Mouse (Mus musculus) brain, embryonic 14.5 days (tissue): ENCODE measurements around the gene Tmem63c.
A peak's percentile ranks its signal among the peaks of the same experiment; 100 is the strongest.

Experiments
- CTCF ChIP-seq: fragments of 200-500 bp; IDR thresholded peaks from 2 replicates; pipeline ENCODE4 v1.5.1; 2012; ENCODE audit warnings: inconsistent platforms, mild to moderate bottlenecking, moderate library complexity, borderline replicate concordance; ENCODE audit not compliant: insufficient read depth, insufficient read length; ENCODE audit errors: extremely low read depth
- POLR2A ChIP-seq: fragments of 200-500 bp; IDR thresholded peaks from 2 replicates; pipeline ENCODE4 v1.6.1; 2012; ENCODE audit warnings: mild to moderate bottlenecking, inconsistent platforms, borderline replicate concordance; ENCODE audit not compliant: poor library complexity, insufficient read depth, insufficient read length, severe bottlenecking; ENCODE audit errors: extremely low read depth

- TF ChIP-seq CTCF (peak; percentile 37; the same call in 1 of the 2 replicates), POLR2A (no peak)
Measured at GRCm38 (mm10) chr12:86999283-86999820, 21.8 kb upstream of the Tmem63c start.
